Mouse (Mus musculus): ENCODE results near the gene Kcnab1.

- TF ChIP-seq EP300 (IDR thresholded peaks at IDR 0.05; ENCODE audit: low read length) (peak; percentile 54), POLR2A (IDR thresholded peaks at IDR 0.05; ENCODE audit: low read depth, low read length) (no peak), HCFC1 (IDR thresholded peaks at IDR 0.05; ENCODE audit: low read depth, low read length) (no peak), CTCF (conservative IDR thresholded peaks at IDR 0.05 in 1 of 2, IDR thresholded peaks at IDR 0.05 in 1 of 2; ENCODE audit: low read depth in 2 of 2, low read length in 2 of 2) (no peak), IRF4 (IDR thresholded peaks at IDR 0.05; ENCODE audit: low read depth, low read length) (peak; percentile 28; the same call in 1 of the 2 replicates)
Observed at GRCm38 (mm10) chr3:65187833-65188698, 78.9 kb downstream of the Kcnab1 start.
